In the genomic region with DNA sequence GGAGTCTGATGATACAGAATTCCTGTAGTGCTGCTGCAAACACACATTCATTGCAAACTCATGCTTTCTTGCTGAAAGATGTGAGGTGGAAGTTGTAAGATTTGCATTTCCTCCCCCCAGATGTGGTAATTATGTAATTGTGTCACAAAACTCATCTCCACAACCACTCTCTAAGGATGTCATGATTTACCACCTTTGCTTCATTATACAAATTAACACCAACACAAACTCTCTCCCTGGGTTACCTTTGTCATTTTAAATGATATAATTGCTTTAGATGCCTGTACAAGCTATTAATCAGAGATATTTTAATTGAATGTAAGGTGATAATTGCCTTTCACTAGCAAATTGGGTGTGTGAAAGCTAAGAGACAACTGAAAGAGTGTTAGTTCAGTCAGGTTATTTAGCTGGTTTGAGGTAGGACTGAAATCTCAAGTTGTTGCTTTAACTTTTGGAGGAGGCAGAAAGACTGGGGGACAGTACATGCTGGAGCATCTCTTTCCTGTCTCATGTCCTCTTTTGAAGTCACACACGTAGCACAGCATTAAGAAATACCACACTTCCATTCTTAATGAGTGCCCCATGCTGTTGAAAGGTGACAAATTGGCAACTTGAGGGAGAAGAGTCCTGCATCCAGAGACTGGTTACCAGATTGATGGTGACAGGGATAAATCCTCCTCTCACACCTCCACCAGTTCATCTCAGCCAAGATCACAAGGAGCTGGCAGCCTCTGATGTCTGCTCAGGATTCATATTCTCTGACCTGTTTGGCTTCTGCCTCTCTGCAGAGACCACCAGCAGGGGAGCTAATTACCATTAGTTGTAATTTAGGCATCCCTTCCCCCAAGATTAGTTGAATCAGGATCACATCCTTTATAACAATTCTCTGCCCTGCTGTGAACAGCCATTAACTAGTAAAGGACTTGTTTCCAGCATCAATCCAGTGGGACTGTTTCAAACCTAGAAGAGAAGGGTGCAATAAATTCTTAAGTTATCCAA, we compare ENCODE assay signal across 20 mouse cellular contexts. TPM values are rescaled to one million over a fixed set of nuclear protein-coding genes. Genes with fewer than 3 reads are reported as not detected.
DNase-seq lines count a peak whose midpoint lies in the region; ATAC-seq lines count a peak whose summit lies in the region.
"Had no signal": no experiment of that assay in that cellular context is flagged by ENCODE, and none has a peak within 500 bp of the region (broad histone marks: within the 10 kb centered on the region; RNA-seq: fewer than 3 reads in every experiment).

No protein-coding gene starts in this region.

- H3K36me3 ChIP-seq in neural tube, embryonic 13.5 days: no peaks in the 10 kb centered on the region
- H3K36me3 ChIP-seq in midbrain, embryonic 15.5 days (replicated peaks): no peaks in the 10 kb centered on the region
- H3K36me3 ChIP-seq: embryonic facial prominence, embryonic 15.5 days; heart, embryonic 10.5 days; limb, embryonic 10.5 days; liver, embryonic 12.5 days; lung, embryonic 15.5 days had no signal

- H3K4me3 ChIP-seq in neural tube, embryonic 13.5 days: no peak overlapping the region
- H3K4me3 ChIP-seq in midbrain, embryonic 15.5 days: no peak overlapping the region
- H3K4me3 ChIP-seq: embryonic facial prominence, embryonic 15.5 days; heart, embryonic 10.5 days; limb, embryonic 10.5 days; liver, embryonic 12.5 days; lung, embryonic 15.5 days; myocyte had no signal

- ATAC-seq in neural tube, embryonic 13.5 days (ENCODE audit: low read depth): peak; percentile 85
- ATAC-seq in midbrain, embryonic 15.5 days (replicated peaks): peak; percentile 62
- ATAC-seq: liver, embryonic 12.5 days had no signal

- peaks cover 21% of the 10 kb centered on the region for H3K4me1 ChIP-seq in neural tube, embryonic 13.5 days (replicated peaks)
- 0 out of 2 replicates have a peak, but pooled peaks cover 7% of the 10 kb centered on the region for H3K4me1 ChIP-seq in midbrain, embryonic 15.5 days
- H3K4me1 ChIP-seq: embryonic facial prominence, embryonic 15.5 days; heart, embryonic 10.5 days; liver, embryonic 12.5 days; lung, embryonic 15.5 days had no signal

- no peak overlapping the region for H3K9ac ChIP-seq in neural tube, embryonic 13.5 days
- no peak overlapping the region for H3K9ac ChIP-seq in midbrain, embryonic 15.5 days
- H3K9ac ChIP-seq: embryonic facial prominence, embryonic 15.5 days; liver, embryonic 12.5 days; lung, embryonic 15.5 days had no signal

- 5% methylated on average over 1 of the region's 1 CpGs for WGBS in neural tube, embryonic 13.5 days
- 19% methylated on average over 1 of the region's 1 CpGs for WGBS in midbrain, embryonic 15.5 days

- peak overlapping the region; percentile 42; the same call in 1 of the 2 replicates for H3K27ac ChIP-seq in neural tube, embryonic 13.5 days (replicated peaks)
- H3K27ac ChIP-seq in midbrain, embryonic 15.5 days: no peak overlapping the region
- H3K27ac ChIP-seq: embryonic facial prominence, embryonic 15.5 days; heart, embryonic 10.5 days; limb, embryonic 10.5 days; liver, embryonic 12.5 days; lung, embryonic 15.5 days had no signal

- H3K4me2 ChIP-seq in neural tube, embryonic 13.5 days: no peak overlapping the region
- no peak overlapping the region for H3K4me2 ChIP-seq in midbrain, embryonic 15.5 days
- H3K4me2 ChIP-seq: embryonic facial prominence, embryonic 15.5 days; liver, embryonic 12.5 days; lung, embryonic 15.5 days had no signal

- 0 out of 2 replicates have a peak, but pooled peaks cover 4% of the 10 kb centered on the region for H3K27me3 ChIP-seq in neural tube, embryonic 13.5 days
- no peaks in the 10 kb centered on the region for H3K27me3 ChIP-seq in midbrain, embryonic 15.5 days (replicated peaks)
- H3K27me3 ChIP-seq: embryonic facial prominence, embryonic 15.5 days; liver, embryonic 12.5 days; lung, embryonic 15.5 days had no signal

- no peaks in the 10 kb centered on the region for H3K9me3 ChIP-seq in neural tube, embryonic 13.5 days
- no peaks in the 10 kb centered on the region for H3K9me3 ChIP-seq in midbrain, embryonic 15.5 days
- H3K9me3 ChIP-seq: embryonic facial prominence, embryonic 15.5 days; heart, embryonic 10.5 days; limb, embryonic 10.5 days; liver, embryonic 12.5 days; lung, embryonic 15.5 days had no signal

- peak; percentile 53 to 68 for DNase-seq in cerebellum, postnatal 14 days
- DNase-seq in cerebellum, adult 18-20 months: no peak
- no peak for DNase-seq in neural tube, embryonic 10.5 days (ENCODE audit: extremely low spot score, low spot score)
- DNase-seq in urinary bladder, postnatal 4 days (ENCODE audit: low spot score in 2 of 2): no peak
- DNase-seq in urinary bladder, postnatal 14 days (ENCODE audit: low spot score): no peak
- no peak for DNase-seq in right cerebral cortex, postnatal 25 days
- DNase-seq: adrenal gland, postnatal 25 days; gastrocnemius, postnatal 25 days; kidney, adult 11 months; kidney, postnatal 14 days; right cerebral cortex, postnatal 4 days had no signal

RNA-seq across cellular contexts. Expression of a gene that starts 45.3 kb away (rescaled TPM):
- polyA plus RNA-seq in neural tube, embryonic 13.5 days (2015; fragmentation: Nextera tagmentation; extraction: Ambion mirVana): not detected in 2 replicates
- not detected in 2 replicates for polyA plus RNA-seq in midbrain, embryonic 15.5 days (2015; fragmentation: Nextera tagmentation; extraction: Ambion mirVana)
- polyA plus RNA-seq: embryonic facial prominence, embryonic 15.5 days; frontal cortex, adult 2 months; heart, embryonic 10.5 days; limb, embryonic 10.5 days; liver, embryonic 12.5 days; lung, embryonic 15.5 days; myocyte had no signal

RNA-seq across cellular contexts. Expression of a gene that starts 46.2 kb away (rescaled TPM):
- polyA plus RNA-seq in neural tube, embryonic 13.5 days (2015; fragmentation: Nextera tagmentation; extraction: Ambion mirVana): not detected in 2 replicates
- not detected in 2 replicates for polyA plus RNA-seq in midbrain, embryonic 15.5 days (2015; fragmentation: Nextera tagmentation; extraction: Ambion mirVana)
- polyA plus RNA-seq: embryonic facial prominence, embryonic 15.5 days; frontal cortex, adult 2 months; heart, embryonic 10.5 days; limb, embryonic 10.5 days; liver, embryonic 12.5 days; lung, embryonic 15.5 days; myocyte had no signal

Comparison
In these comparisons a context has a peak if more than half of its experiments do, and no peak if none do; other contexts are left out.
1. DNase-seq: peak in cerebellum, postnatal 14 days (2 of 2); none in cerebellum, adult 18-20 months (0 of 2), neural tube, embryonic 10.5 days (single experiment), urinary bladder, postnatal 4 days (0 of 2), urinary bladder, postnatal 14 days (single experiment) and right cerebral cortex, postnatal 25 days (single experiment).